Mouse (Mus musculus): Measurements from ENCODE around the gene Gch1. TPM values are rescaled to one million over a fixed set of nuclear protein-coding genes. Genes with fewer than 3 reads are reported as not detected.

The Gch1 gene
- total RNA-seq, 2 experiments from 2014 or later = 1.1 to 1.9 TPM

- no peak for TF ChIP-seq CTCF (conservative IDR thresholded peaks at IDR 0.05)
- no peak overlapping the region for H3K4me3 ChIP-seq
- DNase-seq (ENCODE audit: low spot score in 2 of 2) = no peak
- H3K27ac ChIP-seq = no peak overlapping the region
These were observed 31.2 kb upstream of the Gch1 start for GRCm38 (mm10) chr14:47220231-47221025.

- Histone ChIP-seq H3K27ac (no peak overlapping the region), H3K4me3 (no peak overlapping the region)
- no peak for TF ChIP-seq CTCF (conservative IDR thresholded peaks at IDR 0.05)
- no peak for DNase-seq (ENCODE audit: low spot score in 2 of 2)
These were observed 29.8 kb upstream of the Gch1 start for GRCm38 (mm10) chr14:47218766-47219606.

GRCm38 (mm10) chr14:47216541-47216940 is 27.3 kb upstream of the Gch1 start:
- Histone ChIP-seq H3K4me3 (no peak overlapping the region), H3K27ac (no peak overlapping the region)
- DNase-seq (ENCODE audit: low spot score in 2 of 2) = no peak
- no peak for TF ChIP-seq CTCF (conservative IDR thresholded peaks at IDR 0.05)

GRCm38 (mm10) chr14:47214367-47214766 is 25.2 kb upstream of the Gch1 start:
- Histone ChIP-seq H3K27ac (no peak overlapping the region), H3K4me3 (no peak overlapping the region)
- no peak for DNase-seq (ENCODE audit: low spot score in 2 of 2)
- TF ChIP-seq CTCF (conservative IDR thresholded peaks at IDR 0.05) = no peak

GRCm38 (mm10) chr14:47213305-47213704 is 24.1 kb upstream of the Gch1 start:
- H3K27ac ChIP-seq = no peak overlapping the region

GRCm38 (mm10) chr14:47209669-47210164 is 20.5 kb upstream of the Gch1 start:
- TF ChIP-seq CTCF (conservative IDR thresholded peaks at IDR 0.05) = no peak
- no peak overlapping the region for H3K4me3 ChIP-seq
- H3K27ac ChIP-seq = no peak overlapping the region
- no peak for DNase-seq (ENCODE audit: low spot score in 2 of 2)

More at GRCm38 (mm10) chr14:47213305-47213704, 24.1 kb upstream of the Gch1 start:
- H3K4me3 ChIP-seq = no peak overlapping the region
- TF ChIP-seq CTCF (conservative IDR thresholded peaks at IDR 0.05) = no peak
- no peak for DNase-seq (ENCODE audit: low spot score in 2 of 2)

GRCm38 (mm10) chr14:47208564-47209493 is 19.6 kb upstream of the Gch1 start:
- no peak overlapping the region for H3K27ac ChIP-seq
- no peak for DNase-seq (ENCODE audit: low spot score in 2 of 2)
- TF ChIP-seq CTCF (conservative IDR thresholded peaks at IDR 0.05) = no peak

GRCm38 (mm10) chr14:47206601-47207000 is 17.4 kb upstream of the Gch1 start:
- TF ChIP-seq CTCF (conservative IDR thresholded peaks at IDR 0.05) = no peak
- DNase-seq (ENCODE audit: low spot score in 2 of 2) = no peak
- H3K4me3 ChIP-seq = no peak overlapping the region
- no peak overlapping the region for H3K27ac ChIP-seq

More at GRCm38 (mm10) chr14:47208564-47209493, 19.6 kb upstream of the Gch1 start:
- no peak overlapping the region for H3K4me3 ChIP-seq

- Histone ChIP-seq H3K4me3 (no peak overlapping the region), H3K27ac (no peak overlapping the region)
- DNase-seq (ENCODE audit: low spot score in 2 of 2) = no peak
- TF ChIP-seq CTCF (conservative IDR thresholded peaks at IDR 0.05) = no peak
These were observed 16.2 kb upstream of the Gch1 start for GRCm38 (mm10) chr14:47205270-47205972.

- TF ChIP-seq CTCF (conservative IDR thresholded peaks at IDR 0.05) = no peak
- peak in 1 of 2 experiments; percentile 68 for DNase-seq (ENCODE audit: low spot score in 2 of 2)
These were observed 8.1 kb upstream of the Gch1 start for GRCm38 (mm10) chr14:47197340-47197739.

GRCm38 (mm10) chr14:47196711-47197110 is 7.5 kb upstream of the Gch1 start:
- TF ChIP-seq CTCF (conservative IDR thresholded peaks at IDR 0.05) = no peak
- Histone ChIP-seq H3K4me3 (no peak overlapping the region; the same call in 1 of the 2 replicates), H3K27ac (peak overlapping the region; percentile 58; the same call in 1 of the 2 replicates)
- DNase-seq (ENCODE audit: low spot score in 2 of 2) = no peak

More at GRCm38 (mm10) chr14:47197340-47197739, 8.1 kb upstream of the Gch1 start:
- Histone ChIP-seq H3K27ac (peak overlapping the region; percentile 58; the same call in 1 of the 2 replicates), H3K4me3 (no peak overlapping the region; the same call in 1 of the 2 replicates)

Data from layer of hippocampus, adult 2 months (tissue).